Mouse (Mus musculus): Measurements from ENCODE around the gene Ly9.

Gene Ly9

DNA sequence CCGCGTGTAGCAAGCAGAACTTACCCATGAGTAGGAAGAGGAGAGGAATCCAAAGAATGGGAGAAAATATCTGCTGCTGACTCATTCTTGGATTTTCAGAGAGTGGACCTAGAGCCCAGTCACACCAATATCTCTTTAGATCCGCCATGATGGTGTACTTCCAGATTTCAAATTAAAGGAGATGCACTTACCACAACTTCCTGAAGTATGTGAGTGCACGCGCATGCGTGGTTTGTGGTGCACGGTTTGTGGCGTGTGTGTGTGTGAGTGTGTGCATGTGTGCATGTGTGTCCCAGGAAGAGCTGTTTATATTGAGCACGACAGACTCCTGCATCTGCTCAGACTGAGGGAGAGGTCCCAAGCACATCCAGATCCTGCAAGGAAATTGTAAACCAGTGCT is at the start of gene Ly9:
TSS of gene Ly9 (minus strand) at position 235 of the 400 bp plus-strand sequence.
- peak; percentile 45 for DNase-seq (ENCODE audit: extremely low read depth, low read depth)

- DNase-seq (ENCODE audit: extremely low read depth, low read depth): no peak
These were observed 45.5 kb upstream of the Ly9 start, which contains the start of gene Slamf7 for GRCm38 (mm10) chr1:171652734-171653133. TSS of gene Slamf7 (minus strand) at chr1:171653035.

- no peak for DNase-seq (ENCODE audit: extremely low read depth, low read depth)
These were observed 41.6 kb upstream of the Ly9 start for GRCm38 (mm10) chr1:171648840-171649239.

- DNase-seq (ENCODE audit: extremely low read depth, low read depth): no peak
These were observed 40.5 kb upstream of the Ly9 start for GRCm38 (mm10) chr1:171647716-171648115.

- DNase-seq (ENCODE audit: extremely low read depth, low read depth): no peak
These were observed 39.3 kb upstream of the Ly9 start for GRCm38 (mm10) chr1:171646429-171646940.

- peak; percentile 90 for DNase-seq (ENCODE audit: extremely low read depth, low read depth)
These were observed 36.4 kb upstream of the Ly9 start for GRCm38 (mm10) chr1:171643612-171644011.

GRCm38 (mm10) chr1:171640796-171641195 is 33.6 kb upstream of the Ly9 start:
- DNase-seq (ENCODE audit: extremely low read depth, low read depth): no peak

GRCm38 (mm10) chr1:171638686-171639085 is 31.5 kb upstream of the Ly9 start:
- DNase-seq (ENCODE audit: extremely low read depth, low read depth): no peak

GRCm38 (mm10) chr1:171637101-171637500 is 29.9 kb upstream of the Ly9 start:
- DNase-seq (ENCODE audit: extremely low read depth, low read depth): no peak

GRCm38 (mm10) chr1:171635696-171636095 is 28.5 kb upstream of the Ly9 start:
- DNase-seq (ENCODE audit: extremely low read depth, low read depth): no peak

- peak; percentile 51 for DNase-seq (ENCODE audit: extremely low read depth, low read depth)
These were observed 24.2 kb upstream of the Ly9 start for GRCm38 (mm10) chr1:171631447-171631846.

- DNase-seq (ENCODE audit: extremely low read depth, low read depth): no peak
These were observed 23.7 kb upstream of the Ly9 start for GRCm38 (mm10) chr1:171630912-171631311.

- DNase-seq (ENCODE audit: extremely low read depth, low read depth): no peak
These were observed 22.8 kb upstream of the Ly9 start for GRCm38 (mm10) chr1:171630041-171630440.

DNA sequence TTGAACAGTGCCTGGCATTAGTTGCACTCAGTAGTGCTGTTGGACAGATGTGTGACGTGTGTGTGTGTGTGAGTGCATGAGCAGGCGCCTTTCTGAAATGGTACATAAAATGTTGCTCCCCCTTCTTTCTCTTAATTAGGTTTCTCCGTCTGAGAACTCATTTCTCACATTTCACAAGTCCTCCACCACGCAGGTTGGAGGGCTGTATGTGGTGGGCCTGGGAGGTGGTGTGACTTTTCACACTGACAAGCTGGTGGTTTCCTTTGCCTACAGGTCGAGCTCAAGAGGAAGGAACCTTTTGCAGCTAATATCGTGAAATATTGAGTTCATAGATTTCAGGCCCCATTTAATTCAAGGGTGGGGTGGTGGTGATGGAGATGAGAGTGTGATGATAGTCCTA is 22.0 kb upstream of the Ly9 start:
- DNase-seq (ENCODE audit: extremely low read depth, low read depth): no peak

DNA sequence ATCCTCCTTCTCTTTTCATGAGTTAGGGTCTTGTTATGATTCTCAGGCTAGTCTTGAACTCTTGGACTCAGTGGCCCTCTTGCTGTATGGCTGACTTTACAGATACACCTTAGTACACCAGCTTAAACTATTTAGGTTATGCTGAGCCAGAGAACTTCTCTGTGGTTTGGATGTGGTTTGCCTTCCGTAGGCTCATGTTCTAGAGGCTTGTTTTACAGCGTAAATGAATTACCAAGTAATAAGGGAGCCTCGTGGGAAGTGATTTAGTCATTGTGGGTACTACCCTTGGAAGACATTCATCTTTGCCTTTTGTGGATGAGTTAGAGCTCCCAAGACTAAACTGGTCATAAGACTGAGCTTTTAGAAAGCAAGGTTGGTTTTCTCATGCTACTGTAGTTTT is 20.6 kb upstream of the Ly9 start:
- no peak for DNase-seq (ENCODE audit: extremely low read depth, low read depth)

DNA sequence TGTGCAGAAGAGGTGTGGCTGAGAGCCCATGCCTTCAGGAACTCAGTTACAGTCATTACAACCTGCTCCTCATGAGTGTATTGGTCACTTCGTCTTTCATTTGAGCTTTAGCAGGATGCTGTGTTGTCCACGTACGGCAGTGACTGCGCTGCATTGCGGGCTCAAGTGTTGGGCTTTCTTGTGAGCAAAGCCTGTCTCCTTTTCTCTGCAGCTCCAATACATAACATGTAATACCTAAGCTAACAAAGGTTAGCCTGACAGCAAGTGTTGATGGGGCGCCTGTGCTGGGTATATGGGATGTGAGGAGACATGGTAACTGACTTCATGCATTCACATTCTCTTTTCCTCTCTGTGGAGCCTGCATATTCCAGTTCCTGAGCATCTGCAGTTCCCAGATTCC is 12.9 kb upstream of the Ly9 start:
- no peak for DNase-seq (ENCODE audit: extremely low read depth, low read depth)

GRCm38 (mm10) chr1:171619645-171620044 is 12.4 kb upstream of the Ly9 start:
- DNase-seq (ENCODE audit: extremely low read depth, low read depth): no peak

GRCm38 (mm10) chr1:171619001-171619400 is 11.8 kb upstream of the Ly9 start:
- DNase-seq (ENCODE audit: extremely low read depth, low read depth): no peak

DNA sequence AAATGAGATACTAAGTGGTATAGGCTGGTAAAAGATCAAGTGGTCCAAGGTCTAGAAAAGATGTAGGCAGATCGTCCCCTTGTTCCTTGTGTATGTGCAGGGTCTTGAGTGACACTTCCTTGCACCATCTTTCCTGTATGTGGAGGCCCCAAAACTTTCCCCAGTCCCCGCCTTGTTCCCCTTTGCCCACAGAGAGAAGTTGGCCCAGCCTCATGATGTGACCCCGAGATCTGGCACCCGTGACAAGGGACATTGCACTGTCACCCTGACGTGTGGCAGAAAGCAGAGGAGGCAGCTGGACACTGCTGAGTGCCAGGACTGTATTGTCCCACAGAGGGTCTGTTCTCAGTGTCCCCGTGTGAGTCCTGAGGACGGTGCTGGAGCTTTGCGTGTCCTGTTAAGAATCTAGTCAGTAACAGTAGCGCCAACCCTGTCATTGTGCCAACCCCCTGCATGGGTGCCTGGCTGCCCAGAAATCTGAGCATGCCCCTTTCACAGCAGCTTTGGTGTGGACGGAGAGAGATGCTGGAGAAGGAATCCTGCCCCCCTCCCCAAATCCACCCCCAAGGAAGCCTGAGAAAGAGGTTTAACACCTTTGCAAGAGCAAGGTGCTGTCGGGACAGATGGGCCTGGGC is 9.8 kb upstream of the Ly9 start:
- DNase-seq (ENCODE audit: extremely low read depth, low read depth): no peak

GRCm38 (mm10) chr1:171613962-171614361 is 6.8 kb upstream of the Ly9 start:
- DNase-seq (ENCODE audit: extremely low read depth, low read depth): peak; percentile 26

- DNase-seq (ENCODE audit: extremely low read depth, low read depth): peak; percentile 41
These were observed 3.6 kb upstream of the Ly9 start for GRCm38 (mm10) chr1:171610781-171611180.

DNA sequence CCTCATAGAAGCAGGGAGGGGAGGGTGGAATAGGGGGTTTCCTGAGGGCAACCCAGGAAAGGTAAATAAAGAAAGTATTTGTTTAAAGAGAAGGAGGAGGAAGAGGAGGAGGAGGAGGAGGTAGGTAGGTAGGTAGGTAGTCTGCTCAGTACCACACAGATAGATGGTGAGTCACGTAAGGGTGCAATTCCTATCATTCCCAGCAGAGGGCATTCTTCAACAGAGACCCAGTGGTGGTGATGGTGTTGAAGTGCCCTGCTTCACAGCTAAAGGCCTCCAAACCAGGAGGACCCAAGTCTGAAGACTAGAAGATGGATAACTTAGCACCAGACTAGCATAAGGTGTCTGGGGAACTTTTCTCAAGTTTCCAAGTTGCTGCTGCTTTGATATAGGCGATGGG is 2.8 kb upstream of the Ly9 start:
- DNase-seq (ENCODE audit: extremely low read depth, low read depth): peak; percentile 52

DNA sequence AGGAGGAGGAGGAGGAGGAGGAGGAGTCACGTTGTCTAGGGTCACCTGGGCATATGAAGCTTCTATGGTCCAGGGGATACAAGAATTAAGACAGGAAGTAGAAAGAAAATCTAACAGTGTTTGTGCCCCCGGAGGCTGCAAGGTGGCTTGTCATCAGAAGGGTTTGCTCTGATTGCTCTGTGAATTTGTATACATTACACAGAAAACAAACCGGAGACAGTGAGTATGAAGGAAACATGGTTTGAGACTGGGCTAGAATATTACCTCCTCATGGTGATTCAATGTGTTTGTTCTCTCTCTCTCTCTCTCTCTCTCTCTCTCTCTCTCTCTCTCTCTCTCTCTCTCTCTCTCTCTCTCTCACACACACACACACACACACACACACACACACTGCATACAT is 554 bp downstream of the Ly9 start:
- DNase-seq (ENCODE audit: extremely low read depth, low read depth): no peak
